Mouse (Mus musculus) E14TG2a.4 (cell line): ENCODE results near the gene Fance.

Experiments
- CTCF ChIP-seq: conservative IDR thresholded peaks from 2 replicates; pipeline ENCODE4 v1.5.1; 2014; ENCODE audit warnings: low read length
- POU5F1 ChIP-seq: IDR thresholded peaks from 2 replicates; pipeline ENCODE4 v1.6.1; 2014; ENCODE audit warnings: low read length, borderline replicate concordance

DNA sequence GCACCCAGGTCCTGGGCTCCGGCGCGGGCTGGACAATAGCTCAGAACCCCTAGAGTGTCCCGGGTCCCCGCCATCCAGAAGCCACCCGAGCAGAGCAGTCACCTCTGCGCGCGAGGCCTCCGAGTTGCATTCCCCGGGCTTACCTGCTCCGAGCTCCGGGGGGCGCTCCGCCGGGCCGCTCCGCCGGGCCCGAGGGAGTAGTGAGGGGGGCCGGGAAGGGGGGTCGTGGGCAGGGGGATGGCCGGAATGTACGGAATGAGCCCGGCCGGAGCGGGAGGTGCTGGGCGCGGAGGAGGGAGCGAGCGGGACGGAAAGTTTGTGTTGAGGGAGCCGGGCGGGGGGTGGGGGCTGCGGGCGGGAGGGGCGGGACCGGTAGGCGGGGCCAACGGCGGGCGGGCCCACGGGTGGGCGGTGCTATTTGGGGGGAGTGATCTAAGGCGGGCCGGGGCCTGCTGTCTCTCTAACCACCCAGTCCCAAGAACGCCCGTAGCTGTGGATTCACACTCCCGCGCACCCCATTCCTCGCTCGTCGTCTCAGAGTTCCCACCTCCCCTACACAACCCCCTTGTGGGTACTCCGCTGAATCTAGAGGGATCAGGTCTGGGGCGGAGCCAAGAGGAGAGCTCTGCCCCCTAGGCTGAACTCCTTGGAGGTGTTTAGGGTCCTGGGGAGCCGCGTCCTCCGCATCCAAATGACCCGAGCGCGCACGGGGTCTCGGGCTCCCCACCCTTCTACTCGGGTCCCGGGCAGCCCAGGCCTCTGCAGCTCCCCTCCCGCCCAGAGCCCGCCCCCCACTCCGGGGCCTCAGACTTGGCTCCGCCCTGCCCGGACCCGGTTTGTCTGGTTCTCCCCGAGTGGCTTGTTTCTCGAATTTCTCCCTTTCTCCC lies 37.4 kb downstream of the Fance start, which contains the start of gene Tead3:
- TF ChIP-seq CTCF (no peak), POU5F1 (no peak)
